Mouse (Mus musculus) brain, adult 2 months (tissue): ENCODE data around the gene Prr11.

Experiments
- DNase-seq: peaks from one replicate; pipeline ENCODE4 v3.0.0; 2011; ENCODE audit warnings: low read depth, low spot score

Gene Prr11

GRCm38 (mm10) chr11:87108409-87108754 is at the start of gene Prr11:
Gene Prr11, minus strand, starts transcription at chr11:87108708.
- DNase-seq = no peak

DNA sequence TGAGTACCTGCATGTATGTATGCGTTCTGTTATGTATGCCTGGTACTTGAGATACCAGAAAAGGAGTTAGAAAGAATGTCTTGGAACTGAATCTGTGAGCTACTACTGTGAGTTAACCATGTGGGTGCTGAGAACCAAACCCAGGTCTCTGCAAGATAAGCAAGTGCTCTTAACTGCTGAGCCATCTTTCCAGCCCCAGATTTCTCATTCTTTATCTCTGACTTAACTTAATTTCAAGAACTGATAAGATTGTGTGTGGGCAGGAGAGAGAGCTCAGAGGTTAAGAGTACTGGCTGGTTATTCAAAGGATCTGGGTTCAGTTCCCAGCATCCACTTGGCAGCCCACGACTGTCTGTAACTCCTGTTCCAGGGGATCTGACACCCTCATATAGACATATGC is 49.5 kb upstream of the Prr11 start:
- no peak for DNase-seq

DNA sequence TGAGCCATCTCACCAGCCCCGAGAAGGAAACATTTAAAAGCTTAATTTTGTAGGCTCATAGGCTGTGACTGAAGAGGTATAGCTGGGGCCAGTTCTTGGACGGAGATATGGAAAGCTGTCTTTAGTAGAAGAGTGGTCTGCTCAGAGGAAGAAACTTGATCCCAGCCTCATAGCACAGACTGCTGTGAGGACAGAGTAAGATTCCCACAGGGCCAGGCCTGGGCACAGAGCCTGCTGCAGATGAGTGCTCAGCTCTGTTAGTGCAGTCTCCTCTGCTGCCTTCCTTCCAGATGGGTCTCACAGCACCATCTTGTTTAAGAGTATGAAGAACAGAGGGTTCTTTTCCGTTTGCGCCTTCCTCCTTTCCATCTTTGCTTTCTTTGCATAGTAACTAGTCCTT is 27.7 kb upstream of the Prr11 start:
- peak; percentile 26 for DNase-seq

GRCm38 (mm10) chr11:87126824-87127816 is 18.6 kb upstream of the Prr11 start, which contains the start of gene Trim37:
Gene Trim37, plus strand, starts transcription at chr11:87127077.
- peak; percentile 96 for DNase-seq

- no peak for DNase-seq
Measured at GRCm38 (mm10) chr11:87126281-87126823, 17.8 kb upstream of the Prr11 start.

GRCm38 (mm10) chr11:87125562-87125961 is 17.1 kb upstream of the Prr11 start:
- DNase-seq = no peak

DNA sequence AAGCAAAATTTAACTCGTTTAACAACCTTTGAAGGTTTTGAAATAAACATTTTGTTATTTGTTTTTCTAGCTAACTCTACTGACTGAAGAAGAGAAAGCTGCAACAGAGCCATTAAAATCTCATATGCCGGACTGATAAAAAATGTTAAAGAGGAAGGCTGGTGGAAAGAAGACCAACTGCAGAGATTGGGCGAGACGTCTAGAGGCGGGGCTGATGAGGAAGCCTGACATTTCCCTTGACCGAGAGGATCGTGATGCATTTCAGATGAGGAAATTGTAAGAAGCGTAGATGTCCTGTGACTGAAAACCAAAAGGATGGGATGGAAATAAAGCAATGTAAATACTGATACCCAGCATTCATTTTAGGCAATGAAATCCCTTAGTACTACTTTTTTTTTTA is 13.4 kb upstream of the Prr11 start:
- no peak for DNase-seq

GRCm38 (mm10) chr11:87110172-87110909 is 1.8 kb upstream of the Prr11 start:
- DNase-seq = no peak

- peak; percentile 27 for DNase-seq
Measured at GRCm38 (mm10) chr11:87109519-87110171, 1.1 kb upstream of the Prr11 start.

- peak; percentile 100 for DNase-seq
Measured at GRCm38 (mm10) chr11:87108755-87109518, 429 bp upstream of the Prr11 start, which contains the start of gene Ska2. Gene Ska2, plus strand, starts transcription at chr11:87109234.

GRCm38 (mm10) chr11:87087142-87087541 is 21.4 kb downstream of the Prr11 start:
- no peak for DNase-seq

GRCm38 (mm10) chr11:87086290-87086984 is 22.1 kb downstream of the Prr11 start, which contains the start of gene Smg8:
Gene Smg8, minus strand, starts transcription at chr11:87086774.
- DNase-seq = peak; percentile 95

GRCm38 (mm10) chr11:87085461-87085860 is 23.0 kb downstream of the Prr11 start:
- no peak for DNase-seq

- no peak for DNase-seq
Measured at GRCm38 (mm10) chr11:87083712-87084111, 24.8 kb downstream of the Prr11 start.

DNA sequence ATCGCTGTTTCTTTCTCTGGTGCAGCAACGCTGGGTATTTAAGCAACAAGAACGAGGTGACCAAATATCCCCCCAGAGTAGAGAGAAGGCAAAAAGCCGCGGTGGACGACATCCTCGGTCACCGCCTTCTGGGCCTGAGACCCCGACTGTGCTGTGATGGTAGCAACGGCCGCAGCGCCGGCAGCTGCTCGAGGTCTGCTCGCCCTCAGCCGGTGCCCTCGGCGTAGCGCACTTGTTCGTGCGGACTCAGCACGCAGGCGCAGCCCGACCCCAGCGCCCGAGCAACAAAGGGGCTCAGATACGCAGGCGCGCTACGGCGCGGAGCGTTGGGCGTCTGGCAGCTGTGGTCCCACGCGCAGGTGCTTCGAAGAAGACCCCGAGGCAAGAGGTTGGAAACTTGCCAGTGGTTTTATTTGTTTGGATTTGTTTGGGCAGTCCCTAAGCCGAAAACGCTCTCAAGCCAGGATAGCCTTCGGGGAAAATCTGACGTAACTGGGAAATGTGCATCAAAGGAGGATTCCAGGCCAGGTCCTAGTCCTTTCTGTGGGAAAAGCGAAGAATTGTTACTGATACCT is 34.6 kb downstream of the Prr11 start, which contains the start of gene Gdpd1:
Gene Gdpd1 (minus strand): TSS at position 197 of the 575 bp plus-strand sequence.
- DNase-seq = peak; percentile 97

DNA sequence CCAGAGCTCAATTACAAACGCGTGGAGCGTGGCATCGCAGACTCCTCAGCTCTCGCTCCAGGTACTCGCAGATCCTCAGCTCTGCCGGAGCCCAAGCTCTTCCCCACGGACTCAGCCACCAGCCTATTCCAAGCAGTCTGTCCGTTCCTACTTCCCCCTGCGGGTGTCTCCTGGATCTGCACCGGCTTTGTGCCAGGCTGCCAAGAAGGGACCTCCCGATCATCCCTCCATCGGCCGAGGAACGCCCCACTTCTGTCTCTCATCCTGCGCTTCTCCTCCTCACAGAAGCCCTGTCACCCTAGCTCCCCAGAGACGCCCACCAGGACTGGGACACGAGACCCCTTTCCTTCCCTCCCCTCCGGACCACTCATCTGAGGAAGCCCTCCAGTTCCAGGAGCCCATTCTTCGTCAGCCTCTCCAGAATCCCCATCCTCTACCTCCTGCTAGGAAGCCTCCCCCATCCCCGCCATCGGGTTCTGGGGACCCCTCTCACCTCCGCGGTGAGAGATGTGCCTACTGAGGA is 35.1 kb downstream of the Prr11 start:
- DNase-seq = peak; percentile 91

DNA sequence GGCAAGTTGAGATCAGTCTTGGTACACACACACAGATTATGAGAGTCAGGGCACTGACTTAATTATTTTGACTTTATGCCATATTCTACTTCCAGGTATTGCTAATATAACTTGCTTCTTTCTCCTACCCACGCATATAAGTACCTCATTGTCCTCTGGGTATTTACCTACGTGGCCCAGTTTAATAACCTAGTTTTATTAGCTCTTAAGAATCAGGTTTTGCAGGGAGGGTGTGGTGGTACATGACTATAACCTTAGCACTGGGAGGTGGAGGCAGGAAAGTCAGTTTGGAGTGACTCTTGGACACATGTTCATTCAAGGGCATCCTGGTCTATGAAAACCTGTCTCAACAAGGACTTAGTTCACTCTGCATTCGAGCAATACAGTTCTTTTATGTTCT is 46.4 kb downstream of the Prr11 start:
- DNase-seq = no peak

DNA sequence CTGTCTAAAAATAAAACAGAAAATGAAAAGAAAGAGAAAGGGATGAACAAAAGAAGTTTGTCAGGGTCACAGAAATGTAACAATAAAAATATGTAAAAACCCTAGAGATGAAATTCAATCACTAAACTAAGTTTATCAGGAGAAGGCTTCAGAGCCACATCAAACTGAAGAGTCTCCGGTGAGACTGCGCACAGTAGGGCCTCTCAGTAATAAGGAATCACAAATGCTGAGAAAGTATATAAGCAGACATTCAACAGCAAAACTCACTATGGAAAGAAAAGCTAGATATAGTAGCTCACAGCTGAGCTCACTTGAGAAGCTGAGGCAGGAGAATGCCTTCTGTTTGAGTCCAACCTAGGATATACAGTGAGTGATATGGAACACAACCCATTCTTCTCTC is 48.1 kb downstream of the Prr11 start:
- no peak for DNase-seq

DNA sequence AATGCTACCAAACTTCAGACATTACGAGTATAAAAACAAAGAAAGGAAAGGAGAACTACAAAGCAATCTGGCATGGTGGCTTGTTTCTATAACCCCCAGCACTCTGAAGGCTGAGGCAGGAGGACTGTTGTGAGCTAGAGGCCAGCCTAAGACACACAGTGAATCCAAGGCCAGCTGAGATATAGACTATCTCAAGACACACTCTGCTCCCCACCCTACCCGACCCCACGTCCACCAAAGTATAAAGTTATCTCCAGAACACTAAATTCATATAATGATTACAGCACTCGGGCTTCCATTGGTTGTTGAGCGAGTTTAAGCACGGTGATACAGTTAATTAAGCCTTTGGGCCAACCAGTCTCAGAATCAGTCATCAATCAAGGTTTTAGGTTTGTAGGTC is 52.2 kb downstream of the Prr11 start:
- no peak for DNase-seq
